Mouse (Mus musculus): ENCODE results near the gene Tmem201. TPM values are rescaled to one million over a fixed set of nuclear protein-coding genes. Genes with fewer than 3 reads are reported as not detected.

Gene Tmem201
- polyA plus RNA-seq (2015; fragmentation: Nextera tagmentation; extraction: Ambion mirVana), result 8.7 and 9.6 TPM in 2 replicates

DNA sequence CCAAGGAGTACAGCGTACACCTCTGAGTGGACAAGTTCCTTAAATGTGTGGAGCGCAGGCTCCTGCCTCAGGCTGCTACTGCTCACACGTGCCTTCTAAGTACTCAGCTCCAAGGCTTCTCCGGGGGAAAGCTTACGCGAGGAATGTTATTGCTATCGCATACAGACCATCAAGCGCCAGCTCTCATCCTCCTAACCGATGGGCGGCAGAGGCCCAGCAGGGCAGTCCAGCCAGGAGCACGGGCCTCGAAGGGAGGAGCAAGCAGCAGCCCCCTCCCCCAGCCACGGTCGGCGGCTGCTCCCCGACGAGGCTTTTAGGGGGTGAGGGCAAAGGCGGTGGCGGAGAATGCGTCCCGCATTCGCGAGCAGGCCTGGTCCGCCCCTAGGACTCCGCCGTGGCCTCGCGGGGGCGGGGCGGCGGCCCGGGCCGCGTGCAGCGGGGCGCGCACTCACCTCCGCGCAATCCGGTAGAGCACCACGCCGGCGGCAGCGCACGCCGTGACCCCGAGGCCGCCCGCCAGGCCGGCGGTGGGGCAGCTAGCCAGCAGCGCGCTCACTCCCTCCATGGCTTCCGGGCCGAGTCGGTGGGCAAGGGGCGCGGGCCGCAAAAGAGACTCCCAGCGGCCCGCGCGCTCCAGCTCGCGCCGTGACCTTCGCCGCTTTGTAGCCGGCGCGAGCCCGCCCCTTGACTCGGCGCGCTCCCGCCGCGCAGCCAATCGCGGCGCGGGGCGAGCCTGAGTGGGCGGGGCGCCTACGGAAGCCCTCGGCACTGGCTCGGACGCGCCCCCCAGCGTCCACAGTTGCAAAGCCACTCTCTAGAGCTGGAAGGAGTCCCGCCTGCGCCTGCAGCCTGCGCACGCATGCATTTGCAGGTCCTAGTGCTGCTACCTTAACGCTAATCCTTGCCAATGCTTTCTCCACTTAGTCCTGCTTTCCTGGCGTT, at the start of gene Tmem201:
Tmem201 (minus strand) TSS at position 662 of the 942 bp plus-strand sequence.
- Histone ChIP-seq H3K36me3 (ENCODE audit: control insufficient read depth, insufficient read depth) (peaks cover 4% of the 10 kb centered on the region; the same call in 1 of the 2 replicates), H3K9me3 (ENCODE audit: control insufficient read depth) (no peaks in the 10 kb centered on the region), H3K27me3 (replicated peaks; ENCODE audit: control insufficient read depth, insufficient read depth, low read length) (no peaks in the 10 kb centered on the region), H3K9ac (ENCODE audit: low read depth, low read length) (peak within 1 kb of the TSS; percentile 70), H3K27ac (ENCODE audit: low read depth, low read length) (peak within 1 kb of the TSS; percentile 54), H3K4me1 (replicated peaks; ENCODE audit: control insufficient read depth, insufficient read depth, low read length) (0 out of 2 replicates have a peak, but pooled peaks cover 8% of the 10 kb centered on the region), H3K4me2 (replicated peaks; ENCODE audit: low read depth) (peak within 1 kb of the TSS; percentile 88), H3K4me3 (ENCODE audit: low read depth, low read length) (peak within 1 kb of the TSS; percentile 69)
- peak; percentile 98 for TF ChIP-seq CTCF (IDR thresholded peaks at IDR 0.05; ENCODE audit: low read depth)
- under 1% methylated on average over 77 of the region's 97 CpGs for WGBS
- peak; percentile 95 for ATAC-seq

DNA sequence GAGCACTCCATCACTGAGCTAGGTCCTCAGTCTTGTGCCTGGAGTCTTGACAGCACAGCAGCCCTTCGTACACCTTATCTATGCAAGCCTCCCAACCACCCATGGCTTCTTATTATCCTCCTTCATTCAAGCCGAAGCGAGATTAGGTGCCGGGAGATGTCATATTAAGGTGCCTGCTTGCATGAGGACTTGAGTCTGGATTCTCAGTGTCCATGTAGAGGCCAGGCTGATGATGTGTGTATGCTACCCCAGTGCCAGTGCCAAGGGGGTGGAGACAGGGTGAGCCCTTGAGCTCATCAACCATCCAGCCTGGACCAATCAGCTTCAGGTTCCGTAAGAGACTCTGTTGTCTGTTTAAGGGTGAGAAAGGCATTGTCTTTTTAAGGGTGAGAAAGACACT, 47.1 kb upstream of the Tmem201 start:
- no peak for ATAC-seq
- no peaks in the 10 kb centered on the region for H3K36me3 ChIP-seq (ENCODE audit: control insufficient read depth, insufficient read depth)
- no peak overlapping the region for H3K27ac ChIP-seq (ENCODE audit: low read depth, low read length)
- no peaks in the 10 kb centered on the region for H3K9me3 ChIP-seq (ENCODE audit: control insufficient read depth)
- WGBS, result 87% methylated on average over 5 of the region's 5 CpGs
- H3K4me3 ChIP-seq (ENCODE audit: low read depth, low read length), result no peak overlapping the region
- H3K4me2 ChIP-seq (replicated peaks; ENCODE audit: low read depth), result no peak overlapping the region
- H3K27me3 ChIP-seq (replicated peaks; ENCODE audit: control insufficient read depth, insufficient read depth, low read length), result no peaks in the 10 kb centered on the region
- peaks cover 6% of the 10 kb centered on the region for H3K4me1 ChIP-seq (replicated peaks; ENCODE audit: control insufficient read depth, insufficient read depth, low read length)
- TF ChIP-seq CTCF (IDR thresholded peaks at IDR 0.05; ENCODE audit: low read depth), result no peak
- no peak overlapping the region for H3K9ac ChIP-seq (ENCODE audit: low read depth, low read length)

DNA sequence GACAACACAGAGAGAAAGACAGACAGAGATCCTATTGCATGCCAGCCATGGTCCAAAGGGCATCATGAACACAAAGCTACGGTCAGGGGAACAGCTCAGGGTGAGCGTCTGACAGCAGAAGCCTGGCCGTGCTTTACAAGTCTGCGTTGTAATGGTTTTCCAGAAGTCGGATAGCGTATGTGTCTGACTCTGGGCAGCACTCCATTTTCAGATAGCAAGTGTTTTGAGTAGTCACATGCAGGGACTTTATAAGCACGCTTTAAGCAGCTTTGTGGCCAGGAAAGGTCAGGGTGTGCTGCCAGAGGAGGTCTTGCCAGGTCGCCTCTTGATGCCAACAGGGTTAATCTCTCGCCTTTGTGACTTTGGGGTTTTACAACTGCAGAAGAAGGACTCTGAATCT, 46.5 kb upstream of the Tmem201 start:
- no peak for TF ChIP-seq CTCF (IDR thresholded peaks at IDR 0.05; ENCODE audit: low read depth)
- no peak for ATAC-seq

DNA sequence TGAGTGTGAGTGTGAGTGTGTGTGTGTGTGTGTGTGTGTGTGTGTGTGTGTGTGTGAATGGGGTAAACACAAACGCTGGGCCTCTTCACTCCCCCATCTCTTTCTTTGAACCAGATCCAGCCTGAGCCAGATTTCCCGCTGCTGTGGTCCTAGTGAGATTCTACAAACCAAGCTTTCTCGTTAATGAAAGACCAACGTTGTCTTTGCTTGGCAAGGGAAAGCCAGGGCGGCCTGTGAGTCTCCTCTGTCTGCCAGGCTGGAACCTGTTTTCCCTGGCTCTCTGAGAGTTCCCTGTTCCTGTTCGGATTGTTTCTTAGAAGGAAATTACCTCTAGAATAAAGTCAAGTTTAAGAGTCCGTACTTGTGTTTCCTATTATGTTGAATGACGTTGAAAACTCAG, 45.1 kb upstream of the Tmem201 start:
- H3K27ac ChIP-seq (ENCODE audit: low read depth, low read length), result no peak overlapping the region
- no peak overlapping the region for H3K4me3 ChIP-seq (ENCODE audit: low read depth, low read length)
- H3K27me3 ChIP-seq (replicated peaks; ENCODE audit: control insufficient read depth, insufficient read depth, low read length), result no peaks in the 10 kb centered on the region
- no peaks in the 10 kb centered on the region for H3K36me3 ChIP-seq (ENCODE audit: control insufficient read depth, insufficient read depth)
- H3K9me3 ChIP-seq (ENCODE audit: control insufficient read depth), result no peaks in the 10 kb centered on the region
- peaks cover 6% of the 10 kb centered on the region for H3K4me1 ChIP-seq (replicated peaks; ENCODE audit: control insufficient read depth, insufficient read depth, low read length)
- no peak for TF ChIP-seq CTCF (IDR thresholded peaks at IDR 0.05; ENCODE audit: low read depth)
- ATAC-seq, result no peak
- H3K4me2 ChIP-seq (replicated peaks; ENCODE audit: low read depth), result no peak overlapping the region
- H3K9ac ChIP-seq (ENCODE audit: low read depth, low read length), result no peak overlapping the region
- WGBS, result 64% methylated on average over 8 of the region's 8 CpGs

More for the DNA sequence above, 46.5 kb upstream of the Tmem201 start:
- H3K9me3 ChIP-seq (ENCODE audit: control insufficient read depth), result no peaks in the 10 kb centered on the region
- H3K4me1 ChIP-seq (replicated peaks; ENCODE audit: control insufficient read depth, insufficient read depth, low read length), result peaks cover 6% of the 10 kb centered on the region
- no peak overlapping the region for H3K9ac ChIP-seq (ENCODE audit: low read depth, low read length)
- no peak overlapping the region for H3K4me2 ChIP-seq (replicated peaks; ENCODE audit: low read depth)
- no peaks in the 10 kb centered on the region for H3K36me3 ChIP-seq (ENCODE audit: control insufficient read depth, insufficient read depth)
- H3K27ac ChIP-seq (ENCODE audit: low read depth, low read length), result no peak overlapping the region
- whole genome bisulfite sequencing, result 64% methylated on average over 9 of the region's 9 CpGs
- H3K27me3 ChIP-seq (replicated peaks; ENCODE audit: control insufficient read depth, insufficient read depth, low read length), result no peaks in the 10 kb centered on the region
- H3K4me3 ChIP-seq (ENCODE audit: low read depth, low read length), result no peak overlapping the region

DNA sequence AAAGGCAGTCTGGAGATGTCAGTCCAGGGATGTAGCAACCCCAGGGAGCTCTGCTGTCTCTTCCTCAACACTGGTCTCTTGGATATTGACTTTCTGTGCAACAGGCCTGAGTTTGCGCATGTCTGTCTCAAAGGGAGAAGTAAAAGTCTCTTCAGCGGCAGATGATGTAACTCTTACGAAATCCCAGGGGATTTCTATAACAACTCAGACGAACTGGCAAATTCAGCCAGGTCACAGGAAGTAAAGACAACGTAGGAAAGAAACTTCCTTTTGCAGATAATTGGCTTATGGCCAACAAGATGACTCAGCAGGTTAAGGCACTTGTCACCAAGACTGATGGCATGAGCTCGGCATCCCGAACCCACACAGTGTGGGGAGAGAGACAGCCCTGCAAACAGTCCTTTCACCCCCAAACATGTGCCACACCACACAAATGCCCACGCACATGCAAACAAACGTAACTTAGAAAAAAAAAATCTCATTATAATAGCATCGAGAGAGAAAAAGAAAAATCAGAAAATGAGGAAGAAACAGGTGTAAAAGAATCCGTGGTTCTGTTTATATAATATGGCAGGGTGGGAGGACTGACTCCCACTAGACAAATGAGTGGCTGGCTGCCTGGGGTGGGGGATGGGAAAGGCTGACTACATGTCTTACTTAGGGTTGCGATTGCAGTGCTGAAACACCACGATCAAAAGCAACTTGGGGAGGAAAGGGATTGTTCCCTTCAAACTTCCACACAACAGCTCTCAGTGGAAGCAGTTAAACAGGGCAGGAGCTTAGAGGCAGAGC, 42.9 kb upstream of the Tmem201 start:
- H3K27me3 ChIP-seq (replicated peaks; ENCODE audit: control insufficient read depth, insufficient read depth, low read length), result no peaks in the 10 kb centered on the region
- TF ChIP-seq CTCF (IDR thresholded peaks at IDR 0.05; ENCODE audit: low read depth), result no peak
- H3K9ac ChIP-seq (ENCODE audit: low read depth, low read length), result no peak overlapping the region
- H3K9me3 ChIP-seq (ENCODE audit: control insufficient read depth), result no peaks in the 10 kb centered on the region
- peak; percentile 49 for ATAC-seq
- 36% methylated on average over 13 of the region's 13 CpGs for WGBS
- H3K36me3 ChIP-seq (ENCODE audit: control insufficient read depth, insufficient read depth), result no peaks in the 10 kb centered on the region
- H3K4me2 ChIP-seq (replicated peaks; ENCODE audit: low read depth), result no peak overlapping the region
- no peak overlapping the region for H3K4me3 ChIP-seq (ENCODE audit: low read depth, low read length)
- peaks cover 10% of the 10 kb centered on the region for H3K4me1 ChIP-seq (replicated peaks; ENCODE audit: control insufficient read depth, insufficient read depth, low read length)
- H3K27ac ChIP-seq (ENCODE audit: low read depth, low read length), result peak overlapping the region; percentile 22; the same call in 1 of the 2 replicates

DNA sequence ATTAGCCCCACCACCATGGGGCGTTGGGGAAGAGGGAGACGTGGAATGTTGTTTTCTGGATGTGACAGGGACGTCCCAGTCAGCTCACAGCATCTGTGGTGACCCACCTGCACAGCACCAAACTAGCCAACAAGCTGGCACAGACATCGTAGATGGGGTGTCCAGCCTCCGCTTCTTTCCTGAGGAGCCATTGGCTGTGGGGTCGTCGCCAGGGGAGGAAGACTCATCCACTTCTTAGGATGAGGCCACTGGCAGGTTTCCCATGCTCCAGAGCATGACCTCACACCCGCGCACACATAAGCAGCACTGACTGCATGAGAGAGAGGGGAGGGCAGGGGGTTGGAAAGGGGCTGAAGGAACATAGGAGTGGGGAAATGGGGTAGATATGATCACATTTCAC, 42.1 kb upstream of the Tmem201 start:
- H3K4me1 ChIP-seq (replicated peaks; ENCODE audit: control insufficient read depth, insufficient read depth, low read length), result peaks cover 10% of the 10 kb centered on the region
- TF ChIP-seq CTCF (IDR thresholded peaks at IDR 0.05; ENCODE audit: low read depth), result no peak
- ATAC-seq, result no peak

More for the DNA sequence above, 42.1 kb upstream of the Tmem201 start:
- no peak overlapping the region for H3K9ac ChIP-seq (ENCODE audit: low read depth, low read length)
- WGBS, result 86% methylated on average over 9 of the region's 9 CpGs
- H3K36me3 ChIP-seq (ENCODE audit: control insufficient read depth, insufficient read depth), result no peaks in the 10 kb centered on the region
- no peaks in the 10 kb centered on the region for H3K9me3 ChIP-seq (ENCODE audit: control insufficient read depth)
- peak overlapping the region; percentile 22; the same call in 1 of the 2 replicates for H3K27ac ChIP-seq (ENCODE audit: low read depth, low read length)
- H3K4me2 ChIP-seq (replicated peaks; ENCODE audit: low read depth), result no peak overlapping the region
- no peak overlapping the region for H3K4me3 ChIP-seq (ENCODE audit: low read depth, low read length)
- H3K27me3 ChIP-seq (replicated peaks; ENCODE audit: control insufficient read depth, insufficient read depth, low read length), result no peaks in the 10 kb centered on the region
